Mouse (Mus musculus) kidney, postnatal 14 days (tissue): ENCODE data around the gene Gm3952.
A peak's percentile ranks its signal among the peaks of the same experiment; 100 is the strongest.

ENCODE experiments used
- DNase-seq: peaks from one replicate; pipeline ENCODE4 v3.0.0; 2022; ENCODE audit warnings: mixed read lengths

Gene Gm3952

DNA sequence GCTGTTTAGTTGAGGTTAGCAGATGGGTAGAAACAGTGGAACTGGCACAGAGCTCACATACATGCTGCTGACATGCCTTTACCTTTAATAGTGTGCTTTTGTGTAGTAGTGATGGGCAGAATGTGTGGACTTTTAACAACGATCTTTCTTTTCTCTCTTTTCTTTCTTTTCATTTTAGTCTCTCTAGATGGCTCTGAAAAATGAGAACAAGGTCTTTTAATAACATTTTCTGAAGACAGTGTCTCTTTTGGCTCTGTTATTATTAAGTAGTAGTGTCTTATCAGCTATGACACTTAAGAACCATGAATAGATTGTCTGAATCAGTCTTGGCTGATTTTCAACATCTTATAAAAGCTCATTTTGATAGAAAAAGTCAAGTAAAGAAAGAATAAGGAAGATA lies at the start of gene Gm3952:
Gene Gm3952 (minus strand): TSS at position 101 of the 400 bp plus-strand sequence.
- no peak for DNase-seq

DNA sequence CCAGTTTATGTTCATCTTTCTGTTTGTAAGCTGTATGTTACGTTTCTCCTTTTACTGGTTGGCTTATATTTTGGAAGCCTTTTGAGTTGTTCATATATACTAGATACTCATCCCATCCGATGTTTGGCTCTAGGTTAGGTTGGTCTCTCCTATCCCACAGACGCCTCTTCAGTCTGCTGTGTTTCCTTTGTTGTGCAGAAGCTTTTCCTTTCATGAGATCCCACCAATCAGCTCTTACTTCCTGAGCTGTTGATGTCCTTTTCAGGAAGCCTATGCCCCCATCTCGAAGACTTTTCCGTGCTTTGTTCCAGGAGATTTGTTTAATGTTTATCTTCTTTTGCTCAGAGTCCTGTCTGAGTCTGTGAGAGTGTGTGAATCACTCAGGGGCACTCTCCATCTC lies 45.3 kb upstream of the Gm3952 start:
- DNase-seq = no peak

DNA sequence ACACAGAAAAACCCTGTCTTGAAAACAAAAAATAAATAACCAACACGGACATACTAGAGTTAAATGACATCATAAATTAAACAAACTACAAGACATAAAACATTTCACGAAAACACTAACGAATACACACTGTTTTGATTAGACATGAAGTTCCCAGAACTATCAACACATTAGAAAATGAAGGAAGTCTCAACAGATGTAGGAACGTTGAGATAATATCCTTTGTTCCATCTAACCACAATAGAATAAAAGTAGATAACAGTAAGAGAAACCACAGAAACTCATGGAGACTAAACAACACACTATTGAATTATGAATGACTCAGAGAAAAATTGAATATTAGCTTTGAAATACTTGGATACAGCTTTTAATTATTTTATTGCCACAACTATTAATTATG lies 14.0 kb upstream of the Gm3952 start:
- DNase-seq = no peak

DNA sequence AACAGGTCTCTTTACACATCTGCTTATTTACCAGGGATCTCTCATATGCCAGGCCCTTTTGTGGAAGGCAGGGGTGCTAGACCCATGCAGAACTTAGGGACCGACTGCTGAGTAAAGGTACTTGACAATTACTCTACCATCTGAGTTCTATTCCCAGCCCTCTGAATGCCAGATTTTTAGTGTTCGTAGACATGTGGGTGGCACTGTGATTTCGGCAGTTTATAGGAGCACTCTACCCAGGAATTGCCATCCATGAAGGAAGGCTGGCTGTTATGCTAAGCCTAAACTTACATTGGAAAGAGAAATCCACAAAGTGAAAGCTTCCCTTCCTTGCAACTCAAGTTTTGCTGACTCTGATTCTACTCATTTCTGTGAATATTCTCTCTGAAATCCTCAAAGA lies 62.8 kb downstream of the Gm3952 start:
- DNase-seq = no peak

DNA sequence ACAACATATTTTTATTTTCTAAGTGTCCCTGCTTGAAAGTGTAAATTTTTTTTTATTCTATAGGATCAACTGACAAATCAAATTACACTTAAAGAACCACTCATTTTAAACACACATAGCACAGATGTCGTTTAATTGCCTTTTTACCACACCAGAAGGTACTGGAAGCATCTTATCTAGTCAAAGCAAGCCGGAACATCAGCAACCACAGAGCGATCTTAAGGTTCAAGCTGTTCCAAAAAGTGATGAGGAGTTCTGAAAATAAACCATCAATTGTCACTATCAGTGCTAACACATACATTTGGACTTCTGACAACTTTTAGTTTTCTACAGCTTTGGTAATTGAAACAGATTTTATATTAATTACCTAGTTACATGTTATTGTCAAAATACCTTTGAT lies 64.4 kb downstream of the Gm3952 start:
- DNase-seq = no peak

DNA sequence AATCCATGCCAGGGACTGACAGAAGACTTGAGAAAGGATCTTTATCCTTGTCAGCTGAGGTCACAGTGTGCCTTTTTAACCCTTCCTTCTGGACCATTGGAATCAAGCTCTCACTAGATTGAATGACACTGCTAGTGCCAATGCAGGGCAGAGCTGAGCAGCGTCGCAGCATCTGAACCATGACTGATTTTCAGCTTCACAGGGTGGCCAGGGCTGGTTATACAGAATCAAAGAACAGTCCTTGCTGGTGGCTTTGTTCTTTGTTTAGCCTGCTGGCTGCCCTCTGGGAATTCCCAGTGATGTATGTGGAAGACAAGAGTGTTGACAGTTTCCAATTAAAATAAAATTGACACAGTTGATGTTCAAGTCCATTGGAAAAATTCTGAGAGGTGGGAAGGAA lies 66.2 kb downstream of the Gm3952 start:
- DNase-seq = no peak

DNA sequence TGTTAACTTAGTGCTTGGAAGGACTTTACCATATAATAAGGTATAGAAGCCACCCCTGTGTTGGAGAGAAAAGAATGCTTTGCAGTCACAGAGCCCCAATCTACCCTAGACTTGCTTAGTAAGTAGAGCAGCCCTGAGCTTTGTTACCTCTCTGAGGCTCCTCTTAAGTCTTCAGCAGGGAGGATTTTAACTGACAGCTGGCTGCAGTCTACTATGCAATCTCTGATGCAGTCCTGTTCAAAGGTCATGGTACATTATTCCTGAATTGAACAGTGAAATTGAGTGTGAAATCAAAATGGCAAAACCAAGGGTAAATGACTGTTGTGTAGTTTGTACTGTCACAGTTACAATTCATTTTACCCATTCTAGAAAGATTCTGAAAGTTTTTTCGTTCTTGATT lies 71.3 kb downstream of the Gm3952 start:
- DNase-seq = no peak

DNA sequence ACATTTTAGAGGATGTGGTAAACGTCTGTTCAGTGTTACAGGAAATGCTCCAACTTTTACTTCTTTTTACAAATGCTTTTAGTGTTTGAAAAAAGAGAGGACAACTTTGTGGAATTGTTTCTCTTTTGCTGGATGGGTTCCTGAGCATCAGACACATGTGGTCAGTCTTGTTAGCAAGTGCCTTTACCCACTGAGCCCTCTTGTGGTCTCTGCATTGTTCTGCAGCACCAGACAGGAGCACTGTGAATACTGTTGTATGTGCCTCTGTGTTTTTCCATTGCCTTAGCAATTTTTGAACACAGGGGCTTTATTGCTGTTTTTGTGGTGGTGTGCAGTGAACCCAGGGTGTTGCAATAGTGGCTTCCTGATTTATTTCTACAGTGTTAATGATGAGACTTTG lies 73.7 kb downstream of the Gm3952 start:
- DNase-seq = peak; percentile 56

DNA sequence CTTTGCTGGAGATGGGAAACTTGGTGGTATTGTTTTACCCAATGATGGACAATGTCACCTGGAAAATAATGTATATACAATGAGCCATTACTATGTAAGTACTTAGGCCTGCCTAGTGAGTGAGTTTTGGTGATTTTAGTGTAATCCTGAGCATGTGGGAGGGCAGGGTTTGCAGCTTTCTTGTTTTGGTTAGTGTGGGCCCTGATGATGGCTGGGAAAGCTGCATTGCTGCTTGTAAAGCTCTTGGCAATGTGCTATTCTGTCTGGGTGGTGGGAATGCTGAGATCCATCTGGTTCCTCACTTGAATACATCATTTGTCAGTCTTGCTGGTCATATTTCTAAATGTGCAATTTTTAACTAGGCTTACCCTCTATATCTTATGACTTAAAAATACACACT lies 82.3 kb downstream of the Gm3952 start:
- DNase-seq = no peak

DNA sequence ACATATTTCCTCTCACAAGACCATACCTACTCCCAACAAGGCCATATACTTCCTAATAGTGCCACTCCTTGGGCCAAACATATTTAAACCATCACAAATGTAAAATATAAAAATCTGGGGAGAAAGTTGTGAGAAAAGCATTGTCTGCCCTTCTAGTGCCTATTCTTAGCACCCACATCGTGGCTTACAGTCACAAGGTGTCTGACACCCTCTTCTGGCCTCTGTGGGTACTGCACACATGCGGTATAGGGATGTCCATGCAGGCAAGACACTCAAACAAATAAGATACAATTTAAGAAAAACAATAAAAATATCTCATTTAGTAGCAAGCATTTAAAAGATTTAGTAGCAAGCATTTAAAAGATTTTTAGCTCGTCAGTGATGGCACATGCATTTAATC lies 89.2 kb downstream of the Gm3952 start:
- DNase-seq = peak; percentile 82

DNA sequence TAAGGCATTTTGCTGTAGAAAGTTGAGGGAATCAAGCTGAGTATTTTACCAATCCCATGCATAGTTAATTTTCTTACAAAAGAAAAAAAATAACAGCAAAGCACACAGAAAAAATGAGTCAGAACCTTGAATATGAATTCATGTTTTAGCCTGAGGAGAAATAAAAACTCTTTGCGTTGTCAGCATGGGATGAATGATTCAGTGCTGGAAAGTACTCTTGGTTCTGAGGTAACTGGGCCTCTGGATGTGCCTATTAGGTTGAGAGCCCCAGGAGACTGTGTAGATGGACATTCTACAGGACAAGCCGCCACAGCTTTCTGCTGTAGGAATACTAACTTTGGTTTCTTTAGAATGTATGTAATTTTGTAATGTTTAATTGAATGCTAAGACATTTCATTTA lies 93.7 kb downstream of the Gm3952 start:
- DNase-seq = no peak

DNA sequence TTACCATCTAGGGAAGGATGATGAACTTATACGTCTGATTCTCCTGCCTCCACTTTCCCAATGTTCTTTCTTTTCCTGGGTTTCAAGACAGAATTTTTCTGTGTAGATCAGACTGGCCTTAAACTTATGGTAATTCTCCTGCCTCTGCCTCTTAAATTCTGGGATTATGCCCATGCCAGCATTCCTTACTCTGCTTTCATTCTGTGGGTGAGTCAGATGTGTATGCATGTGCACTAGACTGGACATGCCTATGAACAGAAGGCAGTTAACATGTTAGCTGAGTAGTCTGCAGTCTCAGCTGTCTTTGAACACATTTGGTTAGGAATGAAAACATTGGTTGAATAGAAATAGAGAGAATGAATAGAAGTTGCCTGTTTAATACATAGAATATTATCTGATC lies 94.1 kb downstream of the Gm3952 start:
- no peak for DNase-seq

DNA sequence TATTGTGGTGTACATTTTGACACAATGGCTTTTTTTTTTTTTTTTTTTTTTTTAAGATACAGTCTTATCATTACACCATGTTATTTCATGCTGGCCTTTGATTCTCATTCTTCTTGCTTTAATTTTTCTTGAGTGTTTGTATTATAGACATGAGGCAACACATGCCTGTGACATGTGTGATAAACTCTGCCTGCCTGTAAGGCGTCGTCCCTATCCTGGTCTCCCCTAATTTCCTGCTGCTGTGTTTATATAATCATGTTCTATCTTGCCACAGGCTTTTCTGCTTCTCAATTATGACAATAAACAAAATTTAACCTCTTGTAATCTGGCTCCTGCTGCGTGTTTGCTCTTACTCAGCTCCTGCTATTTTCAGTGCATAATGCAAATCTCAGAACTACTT lies 100.5 kb downstream of the Gm3952 start:
- DNase-seq = no peak

DNA sequence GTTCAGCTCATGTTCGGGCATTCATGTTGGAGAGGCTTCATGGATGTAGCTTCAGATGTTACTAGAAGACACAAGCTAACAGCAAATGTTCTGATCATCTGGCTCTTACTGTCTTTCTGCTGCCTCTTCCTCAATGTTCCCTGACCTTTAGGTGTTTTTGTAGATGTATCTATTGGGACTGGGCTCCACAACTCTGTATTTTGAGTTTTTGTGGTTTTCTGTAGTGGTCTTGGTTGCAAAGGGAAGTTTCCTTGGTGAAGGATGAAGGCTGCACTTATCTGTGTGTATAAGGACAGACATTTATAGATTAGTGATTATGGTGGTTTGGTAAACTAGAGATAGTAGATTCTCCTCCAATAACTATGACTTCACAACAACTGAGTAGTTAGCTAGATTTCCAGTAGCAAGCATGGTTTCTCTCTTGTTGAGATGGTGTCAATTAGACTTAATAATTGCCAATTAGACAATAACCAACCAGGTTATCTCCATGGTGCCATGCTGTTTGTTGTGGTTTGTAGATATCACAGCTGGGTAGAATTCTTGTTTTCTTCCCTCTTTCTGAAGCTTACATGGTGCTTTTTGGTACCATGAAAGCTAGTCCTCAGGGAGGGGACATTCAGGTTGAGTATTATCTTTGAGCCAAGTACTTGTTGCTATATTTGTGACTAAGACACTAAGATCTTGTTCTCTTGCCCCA lies 101.6 kb downstream of the Gm3952 start:
- DNase-seq = no peak
